Mouse (Mus musculus) left cerebral cortex, postnatal 25 days (tissue): Measurements from ENCODE around the gene Tmem82. TPM values are rescaled to one million over a fixed set of nuclear protein-coding genes. Genes with fewer than 3 reads are reported as not detected.
"Not testable (repeated sequence)": the region's sequence is repeated elsewhere in the genome, so short reads cannot be mapped to it uniquely, and the experiment has no call there.

ENCODE experiments used
- DNase-seq, 2 experiments: peaks; one replicate each; pipeline ENCODE4 v3.0.0; 2022; ENCODE audit warnings: low spot score in 2 of 2, mixed read lengths in 1 of 2
- intact Hi-C: fragments of 180-260 bp; cut with DNase I; formaldehyde crosslinking; loops from one replicate; pipeline ENCODE4 v1.15.1; 2025
- total RNA-seq, 2 experiments: library from RNA; stranded (reverse); gene quantifications; 2 replicates each; pipeline ENCODE4 v1.2.3; 2021

Tmem82 gene
- total RNA-seq, 2 experiments from 2014 or later: 0.85 TPM

DNA sequence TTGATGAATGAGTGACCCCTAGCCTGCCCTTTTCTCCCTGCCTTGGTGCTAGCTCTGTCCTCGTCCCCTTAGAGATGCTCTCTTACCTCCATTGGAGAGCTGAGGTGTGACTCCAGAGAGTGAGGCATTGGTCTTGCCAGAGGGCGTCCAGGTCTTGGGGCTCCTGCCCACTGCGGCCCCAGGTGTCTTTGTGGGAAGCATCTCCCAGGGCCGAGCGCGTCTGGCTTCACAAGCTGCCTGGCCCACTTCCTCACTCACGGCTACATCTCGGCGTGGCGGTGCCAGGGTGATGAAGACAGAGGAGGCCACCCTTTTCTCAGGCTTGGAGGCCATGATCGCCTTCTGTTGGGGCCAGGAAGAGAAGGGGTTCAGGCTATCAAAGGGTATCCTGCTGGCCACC, 23.3 kb downstream of the Tmem82 start:
- intact Hi-C loops: no loop called here
- no peak for DNase-seq

DNA sequence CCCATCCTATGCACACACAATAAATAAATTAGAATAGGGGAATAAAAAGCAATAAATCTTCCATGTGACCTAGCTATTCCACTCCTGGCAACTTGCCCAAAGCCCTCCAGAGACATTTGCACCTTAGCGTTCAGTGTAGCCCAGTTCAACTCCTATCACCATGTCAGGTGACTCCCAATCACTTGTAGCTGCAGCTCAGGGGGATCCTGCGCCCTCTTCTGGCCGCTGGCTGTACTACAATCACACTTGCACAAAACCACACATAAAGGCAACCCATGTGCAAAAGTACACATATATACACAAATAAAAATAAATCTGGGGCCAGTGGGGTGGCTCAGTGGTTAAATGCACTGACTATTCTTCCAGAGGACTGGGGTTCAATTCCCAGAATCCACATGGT, 26.9 kb downstream of the Tmem82 start:
- no peak for DNase-seq
- intact Hi-C loops: no loop called here

- no peak for DNase-seq
- intact Hi-C loops: no loop called here
These were observed 34.5 kb downstream of the Tmem82 start for GRCm38 (mm10) chr4:141583919-141584318.

DNA sequence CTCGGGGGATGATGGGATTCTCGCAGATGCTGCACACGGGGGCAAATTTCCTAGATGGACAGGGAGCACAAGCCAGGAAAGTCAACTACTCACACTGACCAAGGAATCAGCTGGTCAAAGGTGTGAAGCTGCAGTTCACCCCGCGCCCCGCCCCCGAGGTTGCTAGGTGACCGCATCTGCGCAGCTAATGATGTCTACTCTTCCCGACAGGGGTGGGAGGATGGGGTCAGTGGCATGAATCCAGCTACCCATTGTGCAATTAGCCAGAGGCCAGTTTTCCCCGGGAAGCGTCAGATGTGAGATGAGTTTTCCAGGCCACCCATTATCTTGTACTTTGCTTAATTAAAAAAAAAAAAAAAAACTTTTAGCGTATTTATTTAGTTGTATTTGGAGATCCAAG, 37.4 kb downstream of the Tmem82 start:
- DNase-seq: no peak
- intact Hi-C loops: no loop called here

GRCm38 (mm10) chr4:141578833-141579232, 39.6 kb downstream of the Tmem82 start:
- intact Hi-C loops: no loop called here
- DNase-seq: no peak

- no peak for DNase-seq
- intact Hi-C loops: no loop called here
These were observed 41.6 kb downstream of the Tmem82 start for GRCm38 (mm10) chr4:141576877-141577276.

DNA sequence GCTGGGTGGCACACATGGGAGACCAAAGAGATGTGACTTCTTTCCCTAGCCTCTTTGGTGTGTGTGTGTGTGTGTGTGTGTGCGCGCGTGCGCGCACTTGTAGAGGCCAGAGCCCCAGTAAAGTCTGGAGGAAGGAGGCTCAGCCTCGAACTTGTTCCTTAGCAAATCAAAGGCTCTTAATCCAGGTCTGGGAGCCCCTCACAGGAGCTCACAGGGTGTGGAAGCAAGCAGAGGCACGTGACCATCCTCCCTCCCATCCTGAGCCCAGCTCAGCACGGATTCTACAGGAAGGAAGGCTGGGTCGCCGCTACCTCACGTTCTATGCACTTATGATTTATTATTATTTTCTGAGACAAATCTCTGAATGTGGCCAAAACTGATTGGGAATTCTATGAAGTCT, 42.0 kb downstream of the Tmem82 start:
- intact Hi-C loops: no loop called here
- DNase-seq: no peak

GRCm38 (mm10) chr4:141574789-141575702, 43.4 kb downstream of the Tmem82 start:
- peak; percentile 78 to 80 for DNase-seq
- intact Hi-C loops: loop anchor here (1.0 to 2.0 kb wide), 3 partner anchors 144 to 188 kb away; no protein-coding TSS in a partner anchor

DNA sequence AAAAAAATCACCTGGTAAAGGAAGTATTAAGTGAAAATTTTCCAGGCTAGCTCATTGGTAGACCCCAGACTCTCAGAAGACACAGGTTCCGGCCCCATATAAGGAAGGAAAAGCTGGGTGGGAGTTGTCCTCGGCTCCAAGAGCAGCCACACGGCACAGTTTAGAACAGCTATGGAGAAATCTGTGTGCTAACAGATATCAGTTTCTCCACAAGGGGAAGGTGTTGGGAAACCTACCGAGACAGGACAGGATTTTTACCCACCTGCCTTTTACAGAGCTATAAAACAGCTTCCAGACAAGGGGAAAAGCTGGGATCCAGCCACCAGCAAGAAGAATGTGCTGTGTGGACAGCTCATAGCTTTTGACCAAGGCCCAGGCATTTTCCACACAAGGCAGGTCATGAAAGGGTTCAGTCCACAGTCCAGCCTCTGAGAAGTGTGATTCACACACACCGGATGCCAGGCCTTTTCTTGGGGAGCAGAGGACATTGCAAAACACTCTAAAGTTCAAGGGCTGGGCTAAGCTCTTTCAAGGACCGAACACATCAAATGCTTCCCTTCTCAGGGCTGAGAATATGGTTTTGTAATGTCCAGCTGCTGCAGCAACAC, 45.0 kb downstream of the Tmem82 start:
- DNase-seq: no peak
- intact Hi-C loops: no loop called here

GRCm38 (mm10) chr4:141572668-141573358, 45.6 kb downstream of the Tmem82 start:
- intact Hi-C loops: no loop called here
- no peak for DNase-seq

GRCm38 (mm10) chr4:141571934-141572333, 46.5 kb downstream of the Tmem82 start:
- no peak for DNase-seq
- intact Hi-C loops: no loop called here

GRCm38 (mm10) chr4:141571337-141571739, 47.1 kb downstream of the Tmem82 start:
- no peak for DNase-seq
- intact Hi-C loops: no loop called here

DNA sequence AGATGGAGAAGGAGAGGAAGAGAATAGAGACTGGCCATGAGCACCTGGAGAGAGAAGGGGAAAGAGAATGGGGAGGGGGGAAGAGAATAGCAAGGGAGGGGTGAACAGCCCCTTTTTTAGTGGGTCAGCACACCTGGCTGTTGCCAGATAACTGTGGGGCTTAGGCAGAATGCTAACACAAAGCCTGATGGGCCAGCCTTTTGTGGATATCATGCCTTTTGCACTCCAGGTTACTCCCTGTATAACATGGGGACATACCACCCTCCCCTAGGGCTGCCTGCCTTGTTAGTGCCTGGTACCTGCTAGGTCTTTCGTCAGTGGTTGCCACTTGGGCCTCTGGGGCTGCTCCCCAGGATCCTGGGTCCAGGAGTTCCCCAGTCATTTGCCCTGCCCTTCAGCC, 47.6 kb downstream of the Tmem82 start:
- intact Hi-C loops: no loop called here
- DNase-seq: no peak

DNA sequence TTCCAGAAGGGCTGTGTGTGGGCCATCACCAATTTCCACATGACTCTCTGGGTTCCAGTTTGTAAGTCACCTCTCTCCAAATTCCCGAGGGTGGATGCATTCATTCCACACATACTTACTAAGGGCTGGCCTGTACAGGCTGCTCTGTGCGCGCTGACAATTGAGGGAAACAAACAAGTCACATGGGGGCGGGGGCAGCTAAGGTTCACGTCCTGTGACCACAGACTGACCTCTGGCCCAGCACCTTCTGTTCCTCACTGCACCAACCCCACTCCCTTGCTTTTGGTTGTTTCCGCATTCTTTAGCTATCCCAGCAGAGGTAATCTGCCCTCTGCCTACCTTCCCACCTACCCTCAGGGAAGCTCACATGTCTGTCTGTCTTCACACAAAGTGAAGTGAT, 48.4 kb downstream of the Tmem82 start:
- DNase-seq: no peak
- intact Hi-C loops: no loop called here

- intact Hi-C loops: no loop called here
- DNase-seq: no peak
These were observed 49.5 kb downstream of the Tmem82 start for GRCm38 (mm10) chr4:141568966-141569365.

DNA sequence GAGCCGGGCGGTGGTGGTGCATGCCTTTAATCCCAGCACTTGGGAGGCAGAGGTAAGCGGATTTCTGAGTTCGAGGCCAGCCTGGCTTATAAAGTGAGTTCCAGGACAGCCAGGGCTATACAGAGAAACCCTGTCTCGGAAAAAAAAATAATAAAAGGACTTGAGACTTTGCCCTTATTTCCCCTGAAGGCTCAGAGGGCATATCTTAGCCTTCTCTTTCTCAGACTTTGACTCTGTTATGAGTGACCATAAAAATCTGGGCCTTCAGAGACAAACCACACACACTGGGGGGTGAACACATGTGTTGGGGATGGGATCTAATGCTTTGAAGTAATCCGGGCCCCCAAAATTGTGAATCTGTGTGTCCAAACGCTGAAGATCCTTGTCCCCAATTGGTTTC, 51.3 kb downstream of the Tmem82 start:
- DNase-seq, intact Hi-C loops: not testable (repeated sequence)

GRCm38 (mm10) chr4:141566187-141566586, 52.2 kb downstream of the Tmem82 start:
- DNase-seq: no peak
- intact Hi-C loops: no loop called here

- intact Hi-C loops: no loop called here
- no peak for DNase-seq
These were observed 53.1 kb downstream of the Tmem82 start for GRCm38 (mm10) chr4:141565325-141565724.

DNA sequence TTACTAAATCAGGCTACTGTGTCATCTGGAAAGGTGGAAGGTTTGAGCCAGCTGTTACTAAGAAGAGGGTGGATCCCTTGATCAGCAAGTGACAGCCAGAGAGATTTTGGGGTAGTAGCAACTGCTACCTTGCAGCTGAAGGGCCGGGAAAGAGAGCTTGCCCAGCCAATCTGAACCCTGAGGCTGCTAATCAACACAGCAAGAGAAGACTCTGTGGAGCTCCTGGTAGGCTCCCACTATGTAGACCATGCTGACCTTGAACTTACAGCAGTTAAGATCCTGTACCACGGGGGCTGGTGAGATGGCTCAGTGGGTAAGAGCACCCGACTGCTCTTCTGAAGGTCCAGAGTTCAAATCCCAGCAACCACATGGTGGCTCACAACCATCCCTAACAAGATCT, 53.8 kb downstream of the Tmem82 start:
- intact Hi-C loops: no loop called here
- DNase-seq: no peak

GRCm38 (mm10) chr4:141564209-141564608, 54.2 kb downstream of the Tmem82 start:
- intact Hi-C loops: no loop called here

More at GRCm38 (mm10) chr4:141564209-141564608, 54.2 kb downstream of the Tmem82 start:
- DNase-seq: no peak
